Mouse (Mus musculus): ENCODE measurements around the gene Snrpb. TPM values are rescaled to one million over a fixed set of nuclear protein-coding genes. Genes with fewer than 3 reads are reported as not detected.

Snrpb gene
- polyA plus RNA-seq, 1 experiment from 2014 or later, result 286 TPM

DNA sequence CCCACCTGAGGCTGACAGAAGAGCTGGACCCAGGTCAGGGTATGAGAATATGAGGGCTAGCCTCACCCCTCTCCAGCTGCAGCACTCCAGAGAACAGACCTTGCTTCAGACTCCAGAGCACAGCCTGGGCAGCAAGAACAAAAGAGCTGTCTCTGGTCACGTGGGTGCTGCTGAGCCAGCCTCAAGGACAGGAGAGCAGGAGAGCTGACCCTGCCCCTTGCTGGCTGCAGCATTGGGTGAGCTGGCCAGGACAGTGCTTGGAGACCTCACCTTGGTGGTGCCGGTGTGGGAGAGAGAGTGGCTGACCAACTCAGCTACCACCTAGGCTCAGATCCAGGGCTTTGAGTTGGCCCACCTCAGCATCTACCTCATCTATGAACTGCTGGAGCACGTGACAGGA lies 24.0 kb downstream of the Snrpb start:
- no peaks in the 10 kb centered on the region for H3K27me3 ChIP-seq (ENCODE audit: control insufficient read depth, insufficient read depth, low read depth, low read length)
- no peak overlapping the region for H3K9ac ChIP-seq (ENCODE audit: low read depth, low read length)
- no peaks in the 10 kb centered on the region for H3K9me3 ChIP-seq (replicated peaks; ENCODE audit: control insufficient read depth, low read length, poor library complexity, severe bottlenecking)
- H3K36me3 ChIP-seq (ENCODE audit: control insufficient read depth, insufficient read depth, low read length), result no peaks in the 10 kb centered on the region
- H3K27ac ChIP-seq (ENCODE audit: low read length), result no peak overlapping the region
- peaks cover 7% of the 10 kb centered on the region; the same call in 1 of the 2 replicates for H3K4me1 ChIP-seq (ENCODE audit: control insufficient read depth, insufficient read depth, low read length)
- 87% methylated on average over 3 of the region's 3 CpGs for WGBS
- no peak overlapping the region for H3K4me3 ChIP-seq (ENCODE audit: low read depth, low read length)
- ATAC-seq, result no peak
- H3K4me2 ChIP-seq (ENCODE audit: low read length), result no peak overlapping the region

DNA sequence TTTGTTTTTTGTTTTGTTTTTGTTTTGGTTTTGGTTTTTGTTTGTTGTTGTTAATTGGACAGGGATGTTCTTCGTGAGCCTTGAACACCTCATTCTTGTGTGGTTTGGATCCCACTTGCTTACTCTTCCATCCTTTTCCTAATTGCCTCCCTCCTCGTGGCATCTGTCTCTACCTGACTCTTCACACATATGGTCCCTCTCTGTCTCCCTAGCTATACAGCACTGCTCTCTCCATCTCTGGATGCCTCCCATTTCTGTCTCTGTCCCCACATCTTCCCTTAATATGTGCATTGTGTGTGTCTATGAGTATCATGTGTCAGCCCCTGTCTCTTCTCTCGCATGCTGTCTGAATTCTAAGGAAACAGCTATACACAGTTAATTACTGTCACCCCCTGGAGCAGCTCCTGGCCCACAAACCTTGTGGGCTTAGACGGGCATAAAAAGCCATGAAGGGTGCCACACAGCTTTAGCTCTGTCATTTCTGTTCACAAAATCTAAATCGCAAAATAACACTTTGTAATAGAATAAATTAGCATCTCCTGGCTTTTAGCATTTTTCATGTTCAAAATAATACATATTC lies 33.0 kb downstream of the Snrpb start:
- no peaks in the 10 kb centered on the region for H3K4me1 ChIP-seq (ENCODE audit: control insufficient read depth, insufficient read depth, low read length)
- ATAC-seq, result 0 out of 2 replicates have a peak, but pooled peaks have one; percentile 39

DNA sequence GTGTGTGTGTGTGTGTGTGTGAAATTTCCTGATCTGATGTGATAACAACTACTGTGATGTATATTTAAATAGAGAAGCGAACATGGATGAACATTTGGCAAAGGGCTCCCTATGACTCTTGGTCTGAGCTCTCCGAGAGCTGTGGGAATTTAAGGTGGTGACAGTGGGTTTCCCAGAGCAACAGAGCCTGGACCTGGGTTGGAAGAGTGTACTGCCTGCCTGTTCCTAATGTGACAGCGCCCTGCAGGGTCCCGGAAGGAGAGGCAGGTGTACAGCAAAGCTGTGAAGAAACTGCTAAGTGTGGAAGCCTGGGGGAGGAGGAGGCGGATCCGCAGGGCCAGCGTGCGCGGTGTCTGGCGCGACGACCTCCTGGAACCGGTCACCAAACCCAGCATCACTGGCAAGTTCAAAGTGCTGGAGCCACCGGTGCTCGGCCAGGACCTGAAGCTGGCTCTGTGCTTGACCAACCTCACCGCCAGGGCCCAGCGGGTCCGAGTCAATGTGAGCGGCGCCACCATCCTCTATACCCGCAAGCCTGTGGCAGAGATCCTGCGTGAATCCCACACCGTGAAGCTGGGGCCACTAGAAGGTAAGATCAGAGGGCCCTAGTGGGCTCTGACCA lies 34.4 kb downstream of the Snrpb start:
- 87% methylated on average over 23 of the region's 23 CpGs for WGBS
- no peaks in the 10 kb centered on the region for H3K9me3 ChIP-seq (replicated peaks; ENCODE audit: control insufficient read depth, low read length, poor library complexity, severe bottlenecking)
- H3K27me3 ChIP-seq (ENCODE audit: control insufficient read depth, insufficient read depth, low read depth, low read length), result no peaks in the 10 kb centered on the region
- ATAC-seq, result no peak
- no peak overlapping the region for H3K4me3 ChIP-seq (ENCODE audit: low read depth, low read length)
- H3K27ac ChIP-seq (ENCODE audit: low read length), result no peak overlapping the region
- H3K4me2 ChIP-seq (ENCODE audit: low read length), result no peak overlapping the region
- no peaks in the 10 kb centered on the region for H3K4me1 ChIP-seq (ENCODE audit: control insufficient read depth, insufficient read depth, low read length)
- no peaks in the 10 kb centered on the region for H3K36me3 ChIP-seq (ENCODE audit: control insufficient read depth, insufficient read depth, low read length)
- H3K9ac ChIP-seq (ENCODE audit: low read depth, low read length), result no peak overlapping the region

More for the DNA sequence above, 33.0 kb downstream of the Snrpb start:
- H3K36me3 ChIP-seq (ENCODE audit: control insufficient read depth, insufficient read depth, low read length), result no peaks in the 10 kb centered on the region
- no peak overlapping the region for H3K4me2 ChIP-seq (ENCODE audit: low read length)
- H3K27ac ChIP-seq (ENCODE audit: low read length), result peak overlapping the region; percentile 10; the same call in 1 of the 2 replicates
- no peak overlapping the region for H3K9ac ChIP-seq (ENCODE audit: low read depth, low read length)
- 55% methylated on average over 5 of the region's 5 CpGs for WGBS
- H3K27me3 ChIP-seq (ENCODE audit: control insufficient read depth, insufficient read depth, low read depth, low read length), result no peaks in the 10 kb centered on the region
- no peak overlapping the region for H3K4me3 ChIP-seq (ENCODE audit: low read depth, low read length)
- no peaks in the 10 kb centered on the region for H3K9me3 ChIP-seq (replicated peaks; ENCODE audit: control insufficient read depth, low read length, poor library complexity, severe bottlenecking)

DNA sequence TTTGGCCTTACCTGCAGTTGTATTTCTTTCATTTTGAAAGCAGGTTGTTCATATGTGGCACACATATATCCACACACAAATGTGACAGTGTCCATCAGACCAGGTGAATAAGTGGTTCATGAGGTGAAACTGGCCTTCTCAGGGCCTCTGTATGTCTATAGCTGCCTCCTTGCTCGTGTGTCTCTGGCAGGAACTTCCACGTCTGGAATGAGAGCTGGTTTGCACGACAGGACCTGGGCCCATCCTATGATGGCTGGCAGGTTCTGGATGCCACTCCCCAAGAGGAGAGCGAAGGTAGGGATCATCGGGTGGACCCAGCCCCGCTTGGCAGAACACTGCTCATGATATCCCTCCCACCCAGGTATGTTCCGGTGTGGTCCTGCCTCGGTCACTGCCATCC lies 36.2 kb downstream of the Snrpb start:
- Histone ChIP-seq H3K27me3 (ENCODE audit: control insufficient read depth, insufficient read depth, low read depth, low read length) (no peaks in the 10 kb centered on the region), H3K4me3 (ENCODE audit: low read depth, low read length) (no peak overlapping the region), H3K27ac (ENCODE audit: low read length) (no peak overlapping the region), H3K4me1 (ENCODE audit: control insufficient read depth, insufficient read depth, low read length) (no peaks in the 10 kb centered on the region), H3K36me3 (ENCODE audit: control insufficient read depth, insufficient read depth, low read length) (no peaks in the 10 kb centered on the region), H3K4me2 (ENCODE audit: low read length) (no peak overlapping the region), H3K9me3 (replicated peaks; ENCODE audit: control insufficient read depth, low read length, poor library complexity, severe bottlenecking) (no peaks in the 10 kb centered on the region), H3K9ac (ENCODE audit: low read depth, low read length) (no peak overlapping the region)
- WGBS, result 90% methylated on average over 8 of the region's 8 CpGs
- ATAC-seq, result no peak

DNA sequence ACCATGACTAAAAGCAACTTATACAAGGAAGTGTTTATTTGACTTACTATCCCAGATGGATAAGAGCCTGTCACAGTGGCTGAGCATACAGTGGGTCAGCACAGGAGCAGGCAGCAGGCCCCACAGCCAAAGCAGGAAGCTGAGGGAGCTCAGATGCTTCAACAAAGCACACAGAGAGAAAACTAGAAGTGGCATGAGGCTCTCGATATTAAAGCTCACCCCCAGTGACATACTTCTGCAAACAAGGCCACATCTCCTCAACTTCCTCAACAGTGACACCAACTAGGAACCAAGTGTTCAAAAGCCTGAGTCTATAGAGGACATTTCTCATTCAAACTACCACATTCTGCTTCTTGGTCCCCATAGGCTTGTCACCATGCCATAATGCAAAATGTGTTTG lies 49.5 kb downstream of the Snrpb start:
- no peak overlapping the region for H3K9ac ChIP-seq (ENCODE audit: low read depth, low read length)
- H3K27me3 ChIP-seq (ENCODE audit: control insufficient read depth, insufficient read depth, low read depth, low read length), result no peaks in the 10 kb centered on the region
- WGBS, result 71% methylated on average over 1 of the region's 1 CpGs
- H3K4me2 ChIP-seq (ENCODE audit: low read length), result no peak overlapping the region
- H3K9me3 ChIP-seq (replicated peaks; ENCODE audit: control insufficient read depth, low read length, poor library complexity, severe bottlenecking), result no peaks in the 10 kb centered on the region
- no peaks in the 10 kb centered on the region for H3K36me3 ChIP-seq (ENCODE audit: control insufficient read depth, insufficient read depth, low read length)
- H3K4me3 ChIP-seq (ENCODE audit: low read depth, low read length), result no peak overlapping the region
- H3K4me1 ChIP-seq (ENCODE audit: control insufficient read depth, insufficient read depth, low read length), result peaks cover 12% of the 10 kb centered on the region
- ATAC-seq, result no peak
- no peak overlapping the region for H3K27ac ChIP-seq (ENCODE audit: low read length)

DNA sequence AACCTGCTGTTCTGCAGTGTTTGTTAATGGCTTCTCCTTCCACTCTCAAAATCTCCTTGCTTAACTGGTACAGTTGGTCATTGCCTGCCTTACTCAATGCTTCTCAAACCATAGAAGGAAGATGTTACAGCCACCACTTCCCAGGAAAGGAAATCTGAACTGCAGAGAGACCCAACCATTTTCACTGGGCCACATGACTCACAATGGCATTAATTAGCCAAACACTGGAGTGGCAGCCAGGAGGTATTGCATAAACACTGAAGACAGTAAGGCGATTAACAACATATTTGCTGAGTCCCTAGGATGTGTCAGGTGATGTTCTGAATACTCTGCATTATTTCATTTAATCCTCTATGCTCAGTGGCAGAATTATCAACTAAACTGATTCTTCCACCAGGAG lies 53.1 kb downstream of the Snrpb start:
- no peaks in the 10 kb centered on the region for H3K36me3 ChIP-seq (ENCODE audit: control insufficient read depth, insufficient read depth, low read length)
- H3K27ac ChIP-seq (ENCODE audit: low read length), result peak overlapping the region; percentile 70
- H3K4me3 ChIP-seq (ENCODE audit: low read depth, low read length), result no peak overlapping the region
- no peaks in the 10 kb centered on the region for H3K9me3 ChIP-seq (replicated peaks; ENCODE audit: control insufficient read depth, low read length, poor library complexity, severe bottlenecking)
- 58% methylated on average over 1 of the region's 1 CpGs for WGBS
- no peak overlapping the region for H3K9ac ChIP-seq (ENCODE audit: low read depth, low read length)
- H3K4me2 ChIP-seq (ENCODE audit: low read length), result no peak overlapping the region
- no peaks in the 10 kb centered on the region for H3K27me3 ChIP-seq (ENCODE audit: control insufficient read depth, insufficient read depth, low read depth, low read length)
- ATAC-seq, result 0 out of 2 replicates have a peak, but pooled peaks have one; percentile 32
- H3K4me1 ChIP-seq (ENCODE audit: control insufficient read depth, insufficient read depth, low read length), result peaks cover 12% of the 10 kb centered on the region

DNA sequence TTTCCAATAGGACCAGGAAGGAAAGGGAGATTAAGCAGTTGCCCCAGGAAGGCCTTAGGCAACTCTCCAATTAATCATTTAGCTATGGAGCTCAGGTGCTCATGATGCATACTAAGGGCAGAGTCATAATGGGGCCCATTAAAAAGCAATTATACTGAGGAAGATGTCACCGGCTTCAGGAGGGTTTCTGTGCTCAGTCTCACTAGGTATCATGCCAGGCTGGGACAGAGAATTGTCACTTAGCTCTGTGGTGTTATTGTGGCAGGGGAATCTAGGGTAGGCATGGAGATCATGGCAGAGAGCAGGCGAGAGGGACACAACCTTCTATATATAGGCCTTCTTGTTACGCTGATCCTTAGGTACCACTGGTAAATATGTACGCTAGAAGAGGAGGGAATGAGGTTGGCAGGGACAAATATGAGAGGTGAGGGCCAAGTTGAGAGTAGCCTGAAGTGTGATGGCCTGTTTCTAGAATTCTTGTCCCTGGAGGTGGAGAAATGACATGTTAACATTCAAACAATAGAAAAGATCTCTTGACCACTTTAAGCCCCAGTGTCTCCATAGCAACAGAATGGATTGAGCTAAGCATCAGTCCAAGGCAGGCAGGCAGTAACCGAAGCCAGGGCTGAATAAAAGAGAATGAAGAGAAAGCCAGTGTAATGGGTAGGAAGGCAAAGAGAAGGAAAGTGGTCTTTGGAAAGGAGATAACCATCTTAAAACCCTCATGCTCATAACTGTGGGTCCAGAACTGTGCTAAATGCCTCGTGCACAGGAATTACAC lies 53.7 kb downstream of the Snrpb start:
- no peaks in the 10 kb centered on the region for H3K9me3 ChIP-seq (replicated peaks; ENCODE audit: control insufficient read depth, low read length, poor library complexity, severe bottlenecking)
- peak overlapping the region; percentile 70 for H3K27ac ChIP-seq (ENCODE audit: low read length)
- no peak overlapping the region for H3K4me2 ChIP-seq (ENCODE audit: low read length)
- H3K4me3 ChIP-seq (ENCODE audit: low read depth, low read length), result no peak overlapping the region
- H3K9ac ChIP-seq (ENCODE audit: low read depth, low read length), result no peak overlapping the region
- 38% methylated on average over 6 of the region's 6 CpGs for WGBS
- peak; percentile 82 for ATAC-seq
- H3K36me3 ChIP-seq (ENCODE audit: control insufficient read depth, insufficient read depth, low read length), result no peaks in the 10 kb centered on the region
- no peaks in the 10 kb centered on the region for H3K27me3 ChIP-seq (ENCODE audit: control insufficient read depth, insufficient read depth, low read depth, low read length)
- H3K4me1 ChIP-seq (ENCODE audit: control insufficient read depth, insufficient read depth, low read length), result peaks cover 12% of the 10 kb centered on the region
